Mouse (Mus musculus) lung, adult 2 months (tissue): Measurements from ENCODE around the gene Pmpcb. TPM values are rescaled to one million over a fixed set of nuclear protein-coding genes. Genes with fewer than 3 reads are reported as not detected.
A peak's percentile ranks its signal among the peaks of the same experiment; 100 is the strongest.

ENCODE experiments used
- DNase-seq: peaks from one replicate; pipeline ENCODE4 v3.0.0; 2022
- H3K4me1 ChIP-seq: fragments of 200-500 bp; 2 replicates; pipeline ENCODE4 v1.6.1; 2011; ENCODE audit warnings: low read length; ENCODE audit not compliant: control insufficient read depth, insufficient read depth
- H3K4me3 ChIP-seq: fragments of 200-500 bp; replicated peaks from 2 replicates; pipeline ENCODE3; 2011; ENCODE audit warnings: low read depth, mild to moderate bottlenecking, control low read depth, low read length; ENCODE audit errors: extremely low read depth
- CTCF ChIP-seq: fragments of 200-500 bp; IDR thresholded peaks from 2 replicates; pipeline ENCODE4 v1.5.1; 2011; ENCODE audit warnings: mild to moderate bottlenecking, low read length, control low read depth; ENCODE audit not compliant: insufficient read depth
- POLR2A ChIP-seq: fragments of 200-500 bp; IDR thresholded peaks from 2 replicates; pipeline ENCODE4 v1.6.1; 2011; ENCODE audit warnings: low read depth, mild to moderate bottlenecking, control low read depth, low read length, borderline replicate concordance; ENCODE audit errors: extremely low read depth
- WGBS: fragments of 180-500 bp; shearing (Covaris S2); methylation state at CpG from one replicate; pipeline ENCODE4 v1.1.7; 2018; 5-methylcytosine and 5-hydroxymethylcytosine counted together
- polyA plus RNA-seq: library from polyadenylated mRNA; depleted of rRNA; stranded (reverse); fragments of >200 nt; gene quantifications from 2 replicates; pipeline ENCODE4 v1.2.3, GENCODE M21; 2012; rRNA removed

The Pmpcb gene
- polyA plus RNA-seq, 1 experiment, result 25.4 TPM

- peak overlapping the region; percentile 99 for H3K4me3 ChIP-seq
- peaks cover 5% of the 10 kb centered on the region for H3K4me1 ChIP-seq
- DNase-seq, result no peak
- TF ChIP-seq POLR2A (no peak), CTCF (no peak)
- 29% methylated on average over 11 of the region's 11 CpGs for WGBS
These were observed 50.5 kb downstream of the Pmpcb start for GRCm38 (mm10) chr5:21787186-21788105.

- DNase-seq, result no peak
- H3K4me3 ChIP-seq, result no peak overlapping the region
- TF ChIP-seq CTCF, result no peak
- TF ChIP-seq POLR2A, result no peak
- 72% methylated on average over 5 of the region's 5 CpGs for WGBS
- peaks cover 5% of the 10 kb centered on the region for H3K4me1 ChIP-seq
These were observed 52.1 kb downstream of the Pmpcb start for GRCm38 (mm10) chr5:21789061-21789460.

- peaks cover 3% of the 10 kb centered on the region; the same call in 1 of the 2 replicates for H3K4me1 ChIP-seq
- TF ChIP-seq POLR2A (no peak), CTCF (no peak)
These were observed 55.2 kb downstream of the Pmpcb start for GRCm38 (mm10) chr5:21792166-21792565.

GRCm38 (mm10) chr5:21802907-21803306, 66.0 kb downstream of the Pmpcb start:
- no peaks in the 10 kb centered on the region for H3K4me1 ChIP-seq
- 89% methylated on average over 9 of the region's 9 CpGs for WGBS

More at GRCm38 (mm10) chr5:21792166-21792565, 55.2 kb downstream of the Pmpcb start:
- no peak overlapping the region for H3K4me3 ChIP-seq
- no peak for DNase-seq

GRCm38 (mm10) chr5:21803691-21804188, 66.8 kb downstream of the Pmpcb start:
- 88% methylated on average over 12 of the region's 12 CpGs for WGBS
- TF ChIP-seq POLR2A, result no peak
- TF ChIP-seq CTCF, result no peak
- no peak overlapping the region for H3K4me3 ChIP-seq
- DNase-seq, result no peak
- no peaks in the 10 kb centered on the region for H3K4me1 ChIP-seq

More at GRCm38 (mm10) chr5:21802907-21803306, 66.0 kb downstream of the Pmpcb start:
- no peak for DNase-seq
- no peak overlapping the region for H3K4me3 ChIP-seq
- TF ChIP-seq POLR2A (no peak), CTCF (no peak)

- WGBS, result 69% methylated on average over 4 of the region's 4 CpGs
- no peak overlapping the region for H3K4me3 ChIP-seq
- no peak for TF ChIP-seq POLR2A
- no peak for TF ChIP-seq CTCF
- no peaks in the 10 kb centered on the region for H3K4me1 ChIP-seq
- DNase-seq, result no peak
These were observed 67.9 kb downstream of the Pmpcb start for GRCm38 (mm10) chr5:21804837-21805236.

Other genes with a start within 250 kb of the Pmpcb start
- 3.7 and 4.6 TPM in 2 replicates for gene Lrrc17, start 193.6 kb upstream of the Pmpcb start, polyA plus RNA-seq
- 1.3 and 1.8 TPM in 2 replicates for gene Fbxl13, start 91.5 kb upstream of the Pmpcb start, polyA plus RNA-seq
- gene Armc10, start 91.3 kb upstream of the Pmpcb start, polyA plus RNA-seq, result 34.3 and 59.7 TPM in 2 replicates
- 3.2 and 3.6 TPM in 2 replicates for gene Napepld, start 35.7 kb upstream of the Pmpcb start, polyA plus RNA-seq
- 5.9 and 8.5 TPM in 2 replicates for gene Dnajc2, start 48.1 kb downstream of the Pmpcb start, polyA plus RNA-seq
- gene Psmc2, start 48.1 kb downstream of the Pmpcb start, polyA plus RNA-seq, result 15.5 and 28.4 TPM in 2 replicates
- gene Slc26a5, start 128.5 kb downstream of the Pmpcb start, polyA plus RNA-seq, result not detected in 2 replicates